ENCODE assay signal across 12 mouse cellular contexts in genomic region chr13:23757921-23758320, GRCm38 (mm10). TPM values are rescaled to one million over a fixed set of nuclear protein-coding genes. Genes with fewer than 3 reads are reported as not detected.
DNase-seq lines count a peak whose midpoint lies in the region; ATAC-seq and TF ChIP-seq lines count a peak whose summit lies in the region.
"Had no signal": no experiment of that assay in that cellular context is flagged by ENCODE, and none has a peak within 500 bp of the region (broad histone marks: within the 10 kb centered on the region; RNA-seq: fewer than 3 reads in every experiment).

No protein-coding gene starts in this region.

- no peak overlapping the region for H3K9ac ChIP-seq in heart, embryonic 11.5 days (ENCODE audit: low read depth, low read length)
- H3K9ac ChIP-seq in heart, embryonic 12.5 days = no peak overlapping the region
- H3K9ac ChIP-seq in lung, embryonic 16.5 days (ENCODE audit: low read length) = no peak overlapping the region
- H3K9ac ChIP-seq in MEL (ENCODE audit: control insufficient read depth, low read depth, low read length, poor library complexity, severe bottlenecking) = peak overlapping the region; percentile 67
- no peak overlapping the region; the same call in 1 of the 2 replicates for H3K9ac ChIP-seq in limb, embryonic 14.5 days (ENCODE audit: low read depth, low read length, severe bottlenecking)

- peaks cover 11% of the 10 kb centered on the region; the same call in 1 of the 2 replicates for H3K4me1 ChIP-seq in heart, embryonic 11.5 days (ENCODE audit: control insufficient read depth, insufficient read depth, low read length)
- peaks cover 12% of the 10 kb centered on the region for H3K4me1 ChIP-seq in heart, embryonic 12.5 days (replicated peaks)
- H3K4me1 ChIP-seq in lung, embryonic 16.5 days (replicated peaks; ENCODE audit: control insufficient read depth, insufficient read depth, low read length) = peaks cover 13% of the 10 kb centered on the region
- peaks cover 0 to 11% of the 10 kb centered on the region in 2 experiments; a peak in 2 of 4 replicates for H3K4me1 ChIP-seq in MEL (ENCODE audit: control insufficient read depth in 1 of 2, insufficient read depth in 2 of 2, low read length in 2 of 2)
- peaks cover 15% of the 10 kb centered on the region for H3K4me1 ChIP-seq in limb, embryonic 14.5 days (ENCODE audit: control insufficient read depth, insufficient read depth, low read length)

- peak overlapping the region; percentile 67; the same call in 1 of the 2 replicates for H3K4me2 ChIP-seq in heart, embryonic 11.5 days
- H3K4me2 ChIP-seq in heart, embryonic 12.5 days = no peak overlapping the region
- H3K4me2 ChIP-seq in lung, embryonic 16.5 days (ENCODE audit: low read depth, low read length) = peak overlapping the region; percentile 26; the same call in 1 of the 2 replicates
- H3K4me2 ChIP-seq in limb, embryonic 14.5 days (replicated peaks; ENCODE audit: low read depth, low read length, severe bottlenecking) = 0 out of 2 replicates have a peak overlapping the region, but pooled peaks have one; percentile 4

- no peaks in the 10 kb centered on the region for H3K9me3 ChIP-seq in heart, embryonic 11.5 days (replicated peaks; ENCODE audit: control insufficient read depth, low read length)
- no peaks in the 10 kb centered on the region for H3K9me3 ChIP-seq in heart, embryonic 12.5 days (replicated peaks)
- no peaks in the 10 kb centered on the region for H3K9me3 ChIP-seq in lung, embryonic 16.5 days (ENCODE audit: control insufficient read depth, low read length)
- H3K9me3 ChIP-seq in MEL (replicated peaks; ENCODE audit: insufficient read depth, low read length) = no peaks in the 10 kb centered on the region
- no peaks in the 10 kb centered on the region for H3K9me3 ChIP-seq in limb, embryonic 14.5 days (ENCODE audit: control insufficient read depth, low read length)

- no peaks in the 10 kb centered on the region for H3K79me2 ChIP-seq in MEL (ENCODE audit: control insufficient read depth, insufficient read depth, low read length, poor library complexity)

- WGBS in heart, embryonic 11.5 days (ENCODE audit: insufficient replicate concordance) = 47% methylated on average over 3 of the region's 3 CpGs
- 49% methylated on average over 3 of the region's 3 CpGs for WGBS in heart, embryonic 12.5 days
- WGBS in lung, embryonic 16.5 days = 41% methylated on average over 3 of the region's 3 CpGs
- 46% methylated on average over 3 of the region's 3 CpGs for WGBS in limb, embryonic 14.5 days

- TF ChIP-seq RAD21 in MEL (IDR thresholded peaks at IDR 0.05; ENCODE audit: low read depth, low read length) = no peak

- H3K4me3 ChIP-seq in heart, embryonic 11.5 days (ENCODE audit: low read depth, low read length) = no peak overlapping the region
- H3K4me3 ChIP-seq in heart, embryonic 12.5 days = no peak overlapping the region
- no peak overlapping the region for H3K4me3 ChIP-seq in lung, embryonic 16.5 days (ENCODE audit: low read length)
- H3K4me3 ChIP-seq in MEL (ENCODE audit: control insufficient read depth in 1 of 2, insufficient read depth in 1 of 2, low read depth in 2 of 2, low read length in 2 of 2) = no peak overlapping the region
- H3K4me3 ChIP-seq in limb, embryonic 14.5 days (replicated peaks; ENCODE audit: low read length) = 0 out of 2 replicates have a peak overlapping the region, but pooled peaks have one; percentile 40

- DNase-seq in lung, postnatal 36 days = no peak
- DNase-seq in MEL (ENCODE audit: low read depth, low spot score) = no peak
- DNase-seq in limb, embryonic 14.5 days (ENCODE audit: low spot score) = no peak
- DNase-seq in frontal cortex, postnatal 14 days (ENCODE audit: low spot score in 2 of 2) = no peak
- DNase-seq in gastrocnemius, postnatal 25 days = no peak
- DNase-seq: kidney, postnatal 10 days; right cerebral cortex, adult 18-20 months; thymus, adult 18-20 months had no signal

- no peak for TF ChIP-seq POLR2A in MEL (IDR thresholded peaks at IDR 0.05; ENCODE audit: control insufficient read depth in 1 of 2, insufficient read depth in 1 of 2, low read depth in 1 of 2, low read length in 2 of 2, poor library complexity in 1 of 2)
- no peak for TF ChIP-seq POLR2A in limb, embryonic 14.5 days (IDR thresholded peaks at IDR 0.05; ENCODE audit: borderline replicate concordance, extremely low read depth, insufficient read depth, insufficient read length)

- no peaks in the 10 kb centered on the region for H3K27me3 ChIP-seq in heart, embryonic 11.5 days (ENCODE audit: control insufficient read depth, insufficient read depth, low read length)
- H3K27me3 ChIP-seq in heart, embryonic 12.5 days (replicated peaks) = no peaks in the 10 kb centered on the region
- no peaks in the 10 kb centered on the region for H3K27me3 ChIP-seq in lung, embryonic 16.5 days (ENCODE audit: control insufficient read depth, insufficient read depth, low read depth, low read length)
- no peaks in the 10 kb centered on the region for H3K27me3 ChIP-seq in MEL (ENCODE audit: control insufficient read depth in 1 of 2, insufficient read depth in 2 of 2, low read length in 2 of 2)
- H3K27me3 ChIP-seq in limb, embryonic 14.5 days (ENCODE audit: control insufficient read depth, insufficient read depth, low read length) = no peaks in the 10 kb centered on the region

- no peaks in the 10 kb centered on the region for H3K36me3 ChIP-seq in heart, embryonic 11.5 days (ENCODE audit: control insufficient read depth, insufficient read depth, low read length)
- H3K36me3 ChIP-seq in heart, embryonic 12.5 days = no peaks in the 10 kb centered on the region
- H3K36me3 ChIP-seq in lung, embryonic 16.5 days (ENCODE audit: control insufficient read depth, insufficient read depth, low read length) = no peaks in the 10 kb centered on the region
- H3K36me3 ChIP-seq in MEL (ENCODE audit: control insufficient read depth in 1 of 2, insufficient read depth in 2 of 2, low read length in 2 of 2) = peaks cover 0 to 50% of the 10 kb centered on the region in 2 experiments; a peak in 2 of 4 replicates
- no peaks in the 10 kb centered on the region for H3K36me3 ChIP-seq in limb, embryonic 14.5 days (ENCODE audit: control insufficient read depth, insufficient read depth, low read length)

- TF ChIP-seq CTCF in MEL (IDR thresholded peaks at IDR 0.05 in 2 of 3, conservative IDR thresholded peaks at IDR 0.05 in 1 of 3; ENCODE audit: control insufficient read depth in 1 of 3, insufficient read depth in 1 of 3, low read depth in 2 of 3, low read length in 3 of 3, poor library complexity in 1 of 3, severe bottlenecking in 1 of 3) = no peak

- no peak for ATAC-seq in heart, embryonic 11.5 days (replicated peaks; ENCODE audit: insufficient number of reproducible peaks, low FRiP score, low TSS enrichment)
- ATAC-seq in heart, embryonic 12.5 days (ENCODE audit: insufficient number of reproducible peaks, low FRiP score) = no peak
- ATAC-seq in lung, embryonic 16.5 days (ENCODE audit: low read depth) = no peak
- ATAC-seq in limb, embryonic 14.5 days (ENCODE audit: low FRiP score, low read depth) = no peak
- ATAC-seq: CD4-positive, CD25-positive, alpha-beta regulatory T cell, adult 4 months had no signal

- TF ChIP-seq EP300 in MEL (IDR thresholded peaks at IDR 0.05; ENCODE audit: low read depth in 1 of 2, low read length in 2 of 2) = no peak

- peak overlapping the region; percentile 38; the same call in 1 of the 2 replicates for H3K27ac ChIP-seq in heart, embryonic 11.5 days (ENCODE audit: low read depth, low read length)
- no peak overlapping the region for H3K27ac ChIP-seq in heart, embryonic 12.5 days (ENCODE audit: poor library complexity, severe bottlenecking)
- no peak overlapping the region for H3K27ac ChIP-seq in lung, embryonic 16.5 days (ENCODE audit: low read length)
- peak overlapping the region; percentile 70 for H3K27ac ChIP-seq in MEL (ENCODE audit: control insufficient read depth, low read depth, low read length)
- H3K27ac ChIP-seq in limb, embryonic 14.5 days (replicated peaks; ENCODE audit: low read depth, low read length) = no peak overlapping the region; the same call in 1 of the 2 replicates

RNA-seq across cellular contexts. Expression of gene Hist1h4b, which starts 1.1 kb away (rescaled TPM):
- 2.2 and 2.7 TPM in 2 replicates for polyA plus RNA-seq in heart, embryonic 11.5 days (2014; fragmentation: Nextera tagmentation; extraction: Ambion mirVana)
- polyA plus RNA-seq in heart, embryonic 12.5 days (2016; fragmentation: Nextera tagmentation; extraction: Ambion mirVana) = 2.1 and 2.3 TPM in 2 replicates
- 5.1 and 6.6 TPM in 2 replicates for polyA plus RNA-seq in lung, embryonic 16.5 days (2015; fragmentation: Nextera tagmentation; extraction: Ambion mirVana)
- total RNA-seq in MEL (2012; rRNA removed) = 3,071 and 3,339 TPM in 2 replicates
- polyA plus RNA-seq in MEL (2012; ENCODE audit: insufficient read depth in 1 of 2, insufficient read length in 2 of 2, low read depth in 1 of 2, low replicate concordance in 2 of 2, missing spikeins in 1 of 2) = 10 to 100 TPM in 1 of 2 experiments, not detected in 1; 19.0 TPM
- polyA plus RNA-seq in limb, embryonic 14.5 days (2012; rRNA removed) = 20.0 and 26.6 TPM in 2 replicates
- 4.4 and 6.6 TPM in 2 replicates for polyA plus RNA-seq in limb, embryonic 14.5 days (2014; fragmentation: Nextera tagmentation; extraction: Ambion mirVana)
- total RNA-seq in gastrocnemius, postnatal 25 days (2021) = 10 to 100 TPM in 1 of 2 experiments, 1 to 10 TPM in 1; 8.6 to 18.2 TPM

RNA-seq across cellular contexts. Expression of gene Hist1h4a, which starts 3.1 kb away (rescaled TPM):
- 1.0 TPM in 1 of 2 replicates, not detected in the other for polyA plus RNA-seq in heart, embryonic 11.5 days (2014; fragmentation: Nextera tagmentation; extraction: Ambion mirVana)
- not detected in 2 replicates for polyA plus RNA-seq in heart, embryonic 12.5 days (2016; fragmentation: Nextera tagmentation; extraction: Ambion mirVana)
- polyA plus RNA-seq in lung, embryonic 16.5 days (2015; fragmentation: Nextera tagmentation; extraction: Ambion mirVana) = 1.2 TPM in 1 of 2 replicates, not detected in the other
- 2,939 and 3,025 TPM in 2 replicates for total RNA-seq in MEL (2012; rRNA removed)
- 1 to 10 TPM in 1 of 2 experiments, not detected in 1; 9.8 TPM for polyA plus RNA-seq in MEL (2012; ENCODE audit: insufficient read depth in 1 of 2, insufficient read length in 2 of 2, low read depth in 1 of 2, low replicate concordance in 2 of 2, missing spikeins in 1 of 2)
- 10.1 and 16.1 TPM in 2 replicates for polyA plus RNA-seq in limb, embryonic 14.5 days (2012; rRNA removed)
- 0.84 and 0.90 TPM in 2 replicates for polyA plus RNA-seq in limb, embryonic 14.5 days (2014; fragmentation: Nextera tagmentation; extraction: Ambion mirVana)
- total RNA-seq in gastrocnemius, postnatal 25 days (2021) = 10 to 100 TPM in 1 of 2 experiments, 1 to 10 TPM in 1; 8.0 to 13.6 TPM
- polyA plus RNA-seq: CD4-positive, CD25-positive, alpha-beta regulatory T cell, adult 4 months had no signal

RNA-seq across cellular contexts. Expression of gene Hist1h3a, which starts 4.3 kb away (rescaled TPM):
- polyA plus RNA-seq in heart, embryonic 11.5 days (2014; fragmentation: Nextera tagmentation; extraction: Ambion mirVana) = 2.5 and 4.0 TPM in 2 replicates
- polyA plus RNA-seq in heart, embryonic 12.5 days (2016; fragmentation: Nextera tagmentation; extraction: Ambion mirVana) = 1.7 and 3.5 TPM in 2 replicates
- 4.2 and 5.5 TPM in 2 replicates for polyA plus RNA-seq in lung, embryonic 16.5 days (2015; fragmentation: Nextera tagmentation; extraction: Ambion mirVana)
- total RNA-seq in MEL (2012; rRNA removed) = 1,097 and 1,298 TPM in 2 replicates
- polyA plus RNA-seq in MEL (2012; ENCODE audit: insufficient read depth in 1 of 2, insufficient read length in 2 of 2, low read depth in 1 of 2, low replicate concordance in 2 of 2, missing spikeins in 1 of 2) = 1 to 10 TPM in 1 of 2 experiments, not detected in 1; 6.5 TPM
- polyA plus RNA-seq in limb, embryonic 14.5 days (2012; rRNA removed) = 39.9 and 88.3 TPM in 2 replicates
- 7.8 and 8.6 TPM in 2 replicates for polyA plus RNA-seq in limb, embryonic 14.5 days (2014; fragmentation: Nextera tagmentation; extraction: Ambion mirVana)
- 10 to 100 TPM; 10.2 to 14.0 TPM for total RNA-seq in gastrocnemius, postnatal 25 days (2021)

RNA-seq across cellular contexts. Expression of gene Hist1h1a, which starts 5.5 kb away (rescaled TPM):
- polyA plus RNA-seq in heart, embryonic 11.5 days (2014; fragmentation: Nextera tagmentation; extraction: Ambion mirVana) = 0.31 and 0.67 TPM in 2 replicates
- 0.54 and 1.4 TPM in 2 replicates for polyA plus RNA-seq in heart, embryonic 12.5 days (2016; fragmentation: Nextera tagmentation; extraction: Ambion mirVana)
- polyA plus RNA-seq in lung, embryonic 16.5 days (2015; fragmentation: Nextera tagmentation; extraction: Ambion mirVana) = 2.1 and 4.3 TPM in 2 replicates
- total RNA-seq in MEL (2012; rRNA removed) = 2,211 and 2,669 TPM in 2 replicates
- polyA plus RNA-seq in MEL (2012; ENCODE audit: insufficient read depth in 1 of 2, insufficient read length in 2 of 2, low read depth in 1 of 2, low replicate concordance in 2 of 2, missing spikeins in 1 of 2) = 1 to 10 TPM in 1 of 2 experiments, not detected in 1; 4.1 TPM
- 4.7 and 5.4 TPM in 2 replicates for polyA plus RNA-seq in limb, embryonic 14.5 days (2012; rRNA removed)
- polyA plus RNA-seq in limb, embryonic 14.5 days (2014; fragmentation: Nextera tagmentation; extraction: Ambion mirVana) = 3.6 and 4.8 TPM in 2 replicates
- 1 to 10 TPM; 5.3 to 7.9 TPM for total RNA-seq in gastrocnemius, postnatal 25 days (2021)

RNA-seq across cellular contexts. Expression of gene Hist1h3b, which starts 5.9 kb away (rescaled TPM):
- 2.7 and 3.7 TPM in 2 replicates for polyA plus RNA-seq in heart, embryonic 11.5 days (2014; fragmentation: Nextera tagmentation; extraction: Ambion mirVana)
- polyA plus RNA-seq in heart, embryonic 12.5 days (2016; fragmentation: Nextera tagmentation; extraction: Ambion mirVana) = 3.4 and 3.5 TPM in 2 replicates
- polyA plus RNA-seq in lung, embryonic 16.5 days (2015; fragmentation: Nextera tagmentation; extraction: Ambion mirVana) = 13.3 and 14.0 TPM in 2 replicates
- total RNA-seq in MEL (2012; rRNA removed) = 1,725 and 2,102 TPM in 2 replicates
- polyA plus RNA-seq in MEL (2012; ENCODE audit: insufficient read depth in 1 of 2, insufficient read length in 2 of 2, low read depth in 1 of 2, low replicate concordance in 2 of 2, missing spikeins in 1 of 2) = 1 to 10 TPM in 1 of 2 experiments, not detected in 1; 6.6 TPM
- polyA plus RNA-seq in limb, embryonic 14.5 days (2012; rRNA removed) = 52.4 and 65.5 TPM in 2 replicates
- 6.5 and 12.4 TPM in 2 replicates for polyA plus RNA-seq in limb, embryonic 14.5 days (2014; fragmentation: Nextera tagmentation; extraction: Ambion mirVana)
- total RNA-seq in gastrocnemius, postnatal 25 days (2021) = 10 to 100 TPM in 1 of 2 experiments, 1 to 10 TPM in 1; 9.6 to 17.3 TPM
- polyA plus RNA-seq: CD4-positive, CD25-positive, alpha-beta regulatory T cell, adult 4 months had no signal

Comparison
In these comparisons a context has a peak if more than half of its experiments do, and no peak if none do; other contexts are left out.
1. H3K27ac ChIP-seq: peak in heart, embryonic 11.5 days (single experiment) and MEL (single experiment); none in heart, embryonic 12.5 days (single experiment), lung, embryonic 16.5 days (single experiment) and limb, embryonic 14.5 days (single experiment).